Mouse (Mus musculus) gastrocnemius, postnatal 4 days (tissue): ENCODE data around the gene Pdia3. TPM values are rescaled to one million over a fixed set of nuclear protein-coding genes. Genes with fewer than 3 reads are reported as not detected.
A peak's percentile ranks its signal among the peaks of the same experiment; 100 is the strongest.
"Not testable (repeated sequence)": the region's sequence is repeated elsewhere in the genome, so short reads cannot be mapped to it uniquely, and the experiment has no call there.

ENCODE experiments used
- DNase-seq, 2 experiments: peaks; one replicate each; pipeline ENCODE4 v3.0.0; 2021 to 2022; ENCODE audit warnings: low spot score in 2 of 2, mixed read lengths in 2 of 2
- long read RNA-seq, 2 experiments: library from polyadenylated mRNA; stranded (forward); transcript quantifications; one replicate each; pipeline ENCODE4 v2.0.0; 2021
- total RNA-seq, 2 experiments: library from RNA; stranded (reverse); gene quantifications; 2 replicates each; pipeline ENCODE4 v1.2.3; 2021

The Pdia3 gene
- 100 to 1,000 TPM; 197 to 210 TPM for total RNA-seq
- long read RNA-seq, experiment 1, transcript Pdia3-201 (13 exons, 2,770 nt): major isoform, 175 of 188 reads
- long read RNA-seq, experiment 1, partial matches to known transcripts: 5 of 188 reads
- long read RNA-seq, experiment 1, other reads (novel, unspliced or antisense): 8 of 188 reads
- long read RNA-seq, experiment 2, transcript Pdia3-201 (13 exons, 2,770 nt): major isoform, 201 of 212 reads
- long read RNA-seq, experiment 2, partial matches to known transcripts: 3 of 212 reads
- long read RNA-seq, experiment 2, other reads (novel, unspliced or antisense): 8 of 212 reads

GRCm38 (mm10) chr2:121413387-121414042 lies at the start of gene Pdia3, which contains the start of gene Catsper2:
Gene Pdia3 (plus strand): TSS chr2:121413775.
Gene Catsper2 (minus strand): TSS chr2:121413792.
- DNase-seq: peak; percentile 95 to 98

- no peak for DNase-seq
These were observed 44.7 kb upstream of the Pdia3 start for GRCm38 (mm10) chr2:121368831-121369230.

GRCm38 (mm10) chr2:121370921-121371320 lies 42.7 kb upstream of the Pdia3 start:
- DNase-seq: no peak

GRCm38 (mm10) chr2:121372266-121372665 lies 41.3 kb upstream of the Pdia3 start:
- DNase-seq: no peak

DNA sequence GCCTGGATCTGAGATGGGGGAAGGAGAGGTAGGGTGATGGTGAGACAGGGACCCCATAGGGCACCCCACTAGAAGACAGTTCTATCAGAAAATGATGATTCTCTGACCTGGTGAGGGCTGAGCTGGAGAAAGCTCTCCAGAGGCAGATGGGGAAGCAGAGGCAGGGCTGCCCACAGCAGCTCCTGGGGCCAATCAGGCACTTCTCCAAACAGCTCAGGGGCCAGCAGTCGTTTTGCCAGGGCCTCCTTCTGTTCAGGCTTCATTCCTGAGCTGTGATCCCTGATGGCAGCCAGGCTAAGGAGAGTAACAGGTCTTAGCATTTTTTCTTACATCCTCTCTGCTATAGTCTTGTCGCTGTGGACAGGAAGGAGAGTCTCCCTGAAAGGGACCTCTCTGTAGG lies 38.8 kb upstream of the Pdia3 start:
- no peak for DNase-seq

DNA sequence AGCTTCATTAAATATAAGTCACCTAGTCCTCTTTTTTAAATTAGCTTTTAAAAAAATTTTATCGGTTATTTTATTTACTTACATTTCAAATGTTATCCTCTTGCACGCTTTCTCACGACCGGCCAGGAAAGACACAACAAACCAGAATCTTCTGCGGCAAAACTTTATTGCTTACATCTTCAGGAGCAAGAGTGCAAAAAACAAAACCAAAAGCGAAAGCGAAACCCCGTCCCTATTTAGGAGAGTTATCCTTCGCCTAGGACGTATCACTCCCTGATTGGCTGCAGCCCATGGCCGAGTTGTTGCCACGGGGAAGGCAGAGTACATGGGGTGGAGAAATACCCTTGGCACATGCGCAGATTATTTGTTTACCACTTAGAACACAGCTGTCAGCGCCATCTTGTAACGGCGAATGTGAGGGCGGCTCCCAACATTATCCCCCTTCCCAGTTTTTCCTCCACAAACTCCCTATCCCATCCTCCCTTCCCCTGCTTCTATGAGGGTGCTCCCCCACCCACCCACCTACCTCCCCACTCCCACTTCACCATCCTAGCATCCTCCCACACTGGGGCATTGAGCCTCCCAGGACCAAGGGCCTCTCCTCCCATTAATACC lies 26.5 kb upstream of the Pdia3 start, which contains the start of gene Strc:
TSS of gene Strc (minus strand) at position 208 of the 615 bp plus-strand sequence.
- not testable (repeated sequence) for DNase-seq

GRCm38 (mm10) chr2:121396624-121397023 lies 17.0 kb upstream of the Pdia3 start:
- DNase-seq: peak; percentile 57 to 82

DNA sequence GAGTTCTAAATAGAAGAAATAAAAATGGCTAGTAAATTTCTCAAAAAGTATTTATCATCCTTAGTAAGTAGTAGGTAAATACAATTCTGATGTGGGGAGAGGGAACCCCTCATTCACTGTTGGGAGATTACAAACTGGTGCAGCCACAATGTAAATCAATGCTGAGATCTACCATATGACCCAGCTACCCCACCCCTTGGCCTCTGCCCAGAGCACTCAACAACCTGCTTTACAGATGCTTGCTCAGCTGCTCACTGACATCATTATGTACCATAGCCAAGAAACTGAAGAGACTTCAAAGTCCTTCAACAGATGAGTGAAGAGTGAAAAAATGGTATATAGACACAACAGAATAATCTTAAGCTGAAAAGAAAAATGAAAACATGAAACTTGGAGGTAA lies 10.3 kb upstream of the Pdia3 start:
- DNase-seq: no peak

- DNase-seq: no peak
These were observed 5.4 kb upstream of the Pdia3 start for GRCm38 (mm10) chr2:121408160-121408559.

DNA sequence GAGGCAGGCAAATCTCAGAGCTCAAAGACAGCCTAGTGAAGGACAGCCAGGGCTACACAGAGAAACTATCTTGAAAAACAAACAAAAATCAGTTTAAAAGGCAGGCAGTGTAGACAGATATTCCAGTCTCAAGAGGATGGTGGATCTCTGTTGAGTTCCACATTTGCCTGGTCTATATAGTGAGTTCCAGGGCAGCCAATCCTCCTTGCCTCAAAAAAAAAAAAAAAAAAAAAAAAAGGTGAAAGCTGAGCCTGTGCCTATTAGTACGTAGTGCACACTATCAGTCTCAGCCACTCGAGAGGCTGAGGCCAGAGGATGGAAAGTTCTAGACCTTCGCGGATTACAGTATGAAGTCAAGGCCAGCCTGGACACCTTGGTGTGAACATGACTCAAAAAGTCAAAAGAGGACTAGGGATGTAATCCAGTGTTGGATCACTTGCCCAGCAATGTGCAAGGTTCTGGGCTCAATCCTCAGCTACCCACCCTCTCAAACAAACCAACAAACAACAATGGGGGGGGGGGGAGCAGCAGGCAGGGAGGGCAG lies 660 bp upstream of the Pdia3 start:
- DNase-seq: peak in 1 of 2 experiments; percentile 23

- DNase-seq: peak in 1 of 2 experiments; percentile 21
These were observed 637 bp downstream of the Pdia3 start for GRCm38 (mm10) chr2:121414139-121414685.

GRCm38 (mm10) chr2:121415103-121415502 lies 1.5 kb downstream of the Pdia3 start:
- no peak for DNase-seq

GRCm38 (mm10) chr2:121415591-121415990 lies 2.0 kb downstream of the Pdia3 start:
- no peak for DNase-seq

DNA sequence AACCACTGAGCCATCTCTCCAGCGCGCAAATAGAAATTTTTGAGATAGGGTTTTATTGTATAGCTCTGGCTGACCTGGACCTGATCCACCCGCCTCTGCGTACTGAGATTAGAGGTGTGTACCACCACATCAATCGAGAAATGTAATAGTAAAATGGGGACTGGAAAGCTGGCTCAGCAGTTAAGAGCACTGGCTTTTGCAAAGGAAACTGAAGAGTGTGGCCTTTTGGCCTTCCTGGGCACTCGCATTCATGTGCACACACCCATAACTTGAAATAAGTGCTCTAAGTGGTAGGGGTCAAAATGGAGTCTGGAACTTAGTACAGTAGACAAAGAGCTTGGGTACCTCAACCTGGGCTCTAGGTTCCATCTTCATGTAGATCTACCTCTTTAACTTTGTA lies 2.8 kb downstream of the Pdia3 start:
- no peak for DNase-seq

DNA sequence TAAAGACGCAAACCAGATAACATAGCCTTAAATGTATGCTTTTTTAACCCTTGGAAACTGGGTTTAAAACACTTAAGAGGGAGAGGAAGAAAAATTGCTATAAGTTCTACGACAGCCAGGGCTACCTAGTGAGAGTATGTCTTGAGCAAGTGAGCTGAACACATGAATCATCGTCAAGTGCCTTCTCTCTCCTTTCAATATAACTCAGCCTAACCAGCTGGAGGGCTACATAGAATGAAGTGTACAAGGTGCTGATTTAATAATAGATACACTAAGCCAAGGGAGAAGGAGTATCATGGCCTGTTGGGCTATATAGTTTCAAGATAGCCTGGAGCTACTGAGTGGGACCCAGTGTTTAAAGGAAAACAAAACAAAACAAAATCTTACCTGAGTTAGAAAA lies 4.9 kb downstream of the Pdia3 start:
- no peak for DNase-seq

- DNase-seq: no peak
These were observed 9.6 kb downstream of the Pdia3 start for GRCm38 (mm10) chr2:121423166-121423565.

GRCm38 (mm10) chr2:121425890-121426289 lies 12.3 kb downstream of the Pdia3 start:
- DNase-seq: no peak

- no peak for DNase-seq
These were observed 21.3 kb downstream of the Pdia3 start for GRCm38 (mm10) chr2:121434854-121435253.

- no peak for DNase-seq
These were observed 26.2 kb downstream of the Pdia3 start for GRCm38 (mm10) chr2:121439746-121440145.

DNA sequence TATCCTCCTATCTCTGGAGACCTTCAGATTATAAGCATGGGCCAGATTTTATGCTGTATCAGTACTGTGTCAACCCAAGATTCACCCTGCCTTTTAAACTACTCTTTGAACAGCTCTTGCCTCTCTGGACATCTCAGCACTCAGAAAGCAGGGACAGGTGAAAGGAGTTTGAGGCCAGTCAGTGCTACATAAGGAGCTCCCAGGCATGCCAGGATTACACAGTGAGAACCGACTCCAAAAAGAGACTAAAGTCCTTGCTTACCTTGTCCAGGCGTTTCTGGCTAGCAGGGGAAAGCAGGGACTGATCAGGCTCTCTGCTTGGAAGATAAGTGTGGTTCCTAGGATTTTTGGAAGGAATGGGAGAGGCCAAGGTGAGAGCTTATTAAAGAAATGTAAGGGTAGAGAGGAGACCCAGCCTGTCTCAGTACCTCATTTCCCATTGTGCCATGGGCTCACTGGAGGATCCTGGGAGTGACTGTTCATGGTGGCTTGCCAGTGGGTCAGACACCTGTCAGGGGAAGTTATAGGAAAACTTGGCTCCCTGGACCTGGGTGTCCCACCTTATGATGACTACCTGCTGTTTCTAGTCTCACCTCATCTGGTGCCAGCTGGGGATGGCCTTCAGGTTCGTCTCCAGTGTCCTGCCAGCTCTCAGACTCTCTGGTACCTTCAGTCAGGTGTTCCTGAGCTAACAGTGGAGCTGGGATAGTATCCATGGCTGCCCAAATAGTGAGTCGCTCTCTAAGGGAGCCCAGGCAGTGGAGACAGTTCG lies 27.4 kb downstream of the Pdia3 start:
- DNase-seq: no peak

DNA sequence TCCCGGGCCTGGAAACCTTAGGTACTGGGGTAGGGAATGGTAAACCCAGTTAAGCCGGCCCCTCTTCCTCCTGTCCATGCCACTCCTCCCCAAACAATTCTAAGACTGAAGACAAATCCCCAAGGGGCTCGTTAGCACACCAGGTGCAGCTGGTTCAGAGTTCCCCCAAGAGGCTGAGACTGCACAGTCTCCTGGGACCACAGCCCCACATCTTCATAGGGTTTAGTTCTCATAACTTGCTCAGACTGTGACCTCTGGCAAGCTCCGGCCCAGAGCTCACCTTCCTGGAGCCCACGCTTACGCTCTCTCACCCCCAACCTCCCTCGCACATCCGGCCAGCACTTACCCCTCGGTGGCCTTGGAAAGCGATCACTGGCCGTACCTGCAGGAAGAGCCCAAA lies 28.2 kb downstream of the Pdia3 start:
- no peak for DNase-seq
